Mouse (Mus musculus) adrenal gland, postnatal 36 days (tissue): ENCODE measurements at regions not wholly inside any gene's neighbourhood (a gene's known extent, or its start where the extent isn't known, plus 50 kb on each side); places are given as distances from the start of the nearest gene placed in this dataset.

Experiments
- DNase-seq, 2 experiments: peaks; one replicate each; pipeline ENCODE4 v3.0.0; 2021; ENCODE audit warnings: mixed read lengths in 1 of 2

- DNase-seq, result no peak
Measured at GRCm38 (mm10) chr16:25585070-25585454, 98.5 kb upstream of the Trp63 start.

DNA sequence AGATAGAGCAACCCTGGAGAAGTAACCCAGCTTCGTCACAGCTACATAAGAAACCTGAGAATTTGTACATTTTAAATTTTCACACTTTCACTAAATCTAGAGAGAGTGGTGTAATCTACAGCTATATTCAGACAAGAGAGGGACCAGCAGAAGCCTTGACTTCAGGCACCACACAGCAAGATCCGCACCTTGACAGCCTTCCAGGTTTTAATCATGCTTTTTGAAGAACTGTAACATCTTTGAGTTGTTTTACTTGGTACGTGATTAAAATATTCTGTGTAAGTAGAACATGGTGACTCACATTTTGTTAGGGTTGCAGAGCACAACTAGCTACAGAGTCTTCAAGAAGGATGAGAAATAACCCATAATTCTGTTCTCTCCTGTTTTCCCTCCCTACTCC lies 97.6 kb upstream of the Trp63 start:
- DNase-seq, result no peak

- no peak for DNase-seq
Measured at GRCm38 (mm10) chr16:25587879-25588347, 95.7 kb upstream of the Trp63 start.

GRCm38 (mm10) chr16:25597435-25597834 lies 86.1 kb upstream of the Trp63 start:
- DNase-seq, result no peak

DNA sequence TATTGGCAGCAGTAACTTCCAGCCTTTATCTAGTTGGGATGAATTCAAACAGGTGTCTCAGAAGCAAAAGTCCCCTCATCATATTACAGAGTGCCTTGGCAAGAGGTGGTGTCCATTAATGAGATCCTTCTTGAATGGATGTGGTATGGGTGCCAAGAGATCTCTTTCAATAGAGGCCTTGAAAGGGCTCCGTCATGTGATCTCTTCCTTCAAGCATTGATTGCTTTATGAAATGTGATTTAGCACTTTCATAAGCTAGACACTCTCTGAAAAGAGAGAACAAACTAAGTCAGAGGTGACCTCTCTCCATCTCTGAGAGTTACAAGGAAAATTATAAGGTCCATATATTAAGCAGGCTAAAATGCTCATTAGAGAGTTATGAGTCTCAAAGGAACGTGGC lies 80.4 kb upstream of the Trp63 start:
- DNase-seq, result no peak

GRCm38 (mm10) chr16:25615229-25615628 lies 68.3 kb upstream of the Trp63 start:
- DNase-seq, result no peak

GRCm38 (mm10) chr16:25615646-25616045 lies 67.9 kb upstream of the Trp63 start:
- no peak for DNase-seq

DNA sequence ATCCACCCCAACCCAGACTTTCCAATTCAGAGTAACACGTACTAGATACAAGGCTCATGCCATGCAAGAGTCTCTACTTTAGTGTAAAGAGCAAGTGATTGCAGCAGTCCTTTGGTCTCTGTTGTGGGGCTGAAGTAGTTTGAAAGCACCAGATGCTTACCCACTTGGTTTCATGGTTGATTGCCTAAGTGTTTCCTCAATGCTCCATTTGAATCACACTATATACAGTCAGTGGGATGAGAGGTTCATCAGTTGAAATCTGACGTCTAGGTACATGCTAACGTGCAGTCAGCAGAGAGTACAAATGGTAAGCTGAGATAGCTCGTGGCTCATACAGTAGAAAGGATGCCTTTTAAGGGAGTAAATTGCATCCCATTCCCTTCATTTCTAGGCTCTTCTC lies 64.7 kb upstream of the Trp63 start:
- no peak for DNase-seq

DNA sequence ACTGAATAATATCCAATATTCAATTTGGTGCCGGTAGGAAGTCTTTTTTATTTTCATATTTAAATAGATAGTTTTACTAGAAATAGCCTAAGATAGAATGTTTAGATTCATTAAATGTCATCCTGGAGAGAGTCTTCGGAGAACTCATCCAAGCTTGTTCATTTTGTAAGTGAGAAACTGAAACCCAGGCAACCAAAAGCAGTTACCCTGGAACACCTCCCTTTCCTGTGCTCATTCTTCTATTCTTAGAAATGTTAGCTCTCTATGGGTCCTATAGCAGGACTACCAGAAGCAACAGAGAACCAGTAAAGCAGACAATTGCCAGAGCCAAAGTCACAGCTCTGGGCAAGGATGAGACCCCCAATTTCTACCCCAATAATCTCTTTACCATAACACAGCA lies 60.9 kb upstream of the Trp63 start:
- DNase-seq, result no peak

DNA sequence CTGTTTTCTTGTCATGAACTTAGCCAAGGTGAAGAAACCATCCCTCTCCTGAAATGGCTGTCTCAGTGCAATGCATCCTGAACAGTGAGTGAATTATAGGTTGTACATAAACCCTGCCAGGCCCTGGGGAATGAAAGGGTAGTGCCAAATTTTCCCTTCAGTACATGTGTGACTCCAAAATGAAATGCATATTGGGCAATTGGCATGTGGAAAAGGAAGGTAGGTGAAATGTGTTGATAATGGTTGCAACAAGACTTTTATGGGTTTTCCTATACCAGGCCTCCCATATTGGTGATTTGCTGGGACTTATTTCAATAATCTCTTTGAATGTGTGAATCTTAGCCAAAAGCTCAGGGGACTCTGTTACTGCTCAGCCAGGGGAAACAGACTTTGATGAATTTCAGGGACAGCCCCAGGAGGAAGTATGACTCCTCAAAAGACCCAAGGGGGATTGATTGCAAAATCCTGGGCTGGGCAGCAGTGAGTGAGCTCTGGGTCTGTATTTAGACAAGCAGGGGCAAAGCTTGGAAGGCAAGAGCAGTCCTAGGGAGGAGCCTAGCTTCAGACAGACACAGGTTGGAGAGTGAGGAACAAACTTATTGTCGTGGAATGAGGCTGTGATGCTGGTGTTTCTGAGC lies 59.5 kb upstream of the Trp63 start:
- peak; percentile 3 to 30 for DNase-seq

DNA sequence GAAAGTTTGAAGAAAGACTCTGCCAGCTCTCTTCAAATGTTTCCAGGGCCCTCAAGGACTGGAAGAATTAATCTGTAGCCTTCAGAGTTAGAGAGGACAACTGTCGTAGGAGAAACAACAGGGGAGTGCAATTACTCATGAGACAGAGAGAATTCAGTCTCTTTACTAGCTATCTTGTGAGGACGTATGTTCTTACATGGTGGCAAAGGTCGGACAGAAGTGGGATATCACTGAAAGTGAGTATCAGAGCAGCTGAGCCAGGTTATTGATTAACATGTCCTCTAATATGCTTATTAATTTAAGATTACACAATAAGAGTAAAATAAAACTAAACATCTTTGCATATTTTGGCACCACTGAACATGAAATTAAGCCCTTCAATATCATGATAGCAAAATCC lies 53.8 kb upstream of the Trp63 start:
- DNase-seq, result no peak

- DNase-seq, result no peak
Measured at GRCm38 (mm10) chr16:25631139-25631716, 52.3 kb upstream of the Trp63 start.
